Mouse (Mus musculus) embryonic facial prominence, embryonic 15.5 days (tissue): ENCODE data around the gene Obox2. TPM values are rescaled to one million over a fixed set of nuclear protein-coding genes. Genes with fewer than 3 reads are reported as not detected.
"Not testable (repeated sequence)": the region's sequence is repeated elsewhere in the genome, so short reads cannot be mapped to it uniquely, and the experiment has no call there.

Experiments used
- ATAC-seq: fragments of 200-750 bp; cut with Nextera tagmentation; 2 replicates; pipeline ENCODE4 v1.8.0; 2017; ENCODE audit warnings: low read depth, moderate TSS enrichment; ENCODE audit not compliant: insufficient number of reproducible peaks, low FRiP score, low TSS enrichment
- H3K27ac ChIP-seq: fragments of 300-500 bp; sonication (generic); replicated peaks from 2 replicates; pipeline ENCODE4 v1.5.1; 2015; ENCODE audit warnings: mild to moderate bottlenecking, inconsistent platforms
- H3K27me3 ChIP-seq: fragments of 300-500 bp; sonication (generic); 2 replicates; pipeline ENCODE4 v1.6.1; 2015; ENCODE audit warnings: inconsistent platforms
- H3K36me3 ChIP-seq: fragments of 300-500 bp; sonication (generic); 2 replicates; pipeline ENCODE4 v1.6.1; 2015; ENCODE audit warnings: mild to moderate bottlenecking, inconsistent platforms
- H3K4me1 ChIP-seq: fragments of 300-500 bp; sonication (generic); 2 replicates; pipeline ENCODE4 v1.6.1; 2015; ENCODE audit warnings: inconsistent platforms
- H3K4me2 ChIP-seq: fragments of 300-500 bp; sonication (generic); replicated peaks from 2 replicates; pipeline ENCODE4 v1.6.1; 2015; ENCODE audit warnings: mild to moderate bottlenecking, inconsistent platforms
- H3K4me3 ChIP-seq: fragments of 300-500 bp; sonication (generic); replicated peaks from 2 replicates; pipeline ENCODE4 v1.5.1; 2015; ENCODE audit warnings: mild to moderate bottlenecking, inconsistent platforms
- H3K9ac ChIP-seq: fragments of 300-500 bp; sonication (generic); 2 replicates; pipeline ENCODE4 v1.6.1; 2015; ENCODE audit warnings: inconsistent platforms
- H3K9me3 ChIP-seq: fragments of 300-500 bp; sonication (generic); replicated peaks from 2 replicates; pipeline ENCODE4 v1.6.1; 2016; ENCODE audit warnings: inconsistent platforms
- WGBS: fragments of 180-500 bp; shearing (Covaris S2); methylation state at CpG from one replicate; pipeline ENCODE4 v1.1.7; 2015; 5-methylcytosine and 5-hydroxymethylcytosine counted together
- polyA plus RNA-seq: library from polyadenylated mRNA; unstranded; fragments of >200 nt; fragmentation: Nextera tagmentation; extraction: Ambion mirVana; gene quantifications from 2 replicates; pipeline ENCODE4 v1.2.1, GENCODE M21; 2015

Gene Obox2
- polyA plus RNA-seq: not detected in 2 replicates

GRCm38 (mm10) chr7:15388421-15388998 is at the start of gene Obox2, which contains the start of gene Obox1:
Gene Obox2 (plus strand): TSS chr7:15388721.
Gene Obox1 (plus strand): TSS chr7:15388948.
- H3K4me3 ChIP-seq, ATAC-seq, H3K4me2 ChIP-seq, H3K9me3 ChIP-seq, H3K36me3 ChIP-seq, H3K27ac ChIP-seq, H3K27me3 ChIP-seq, H3K9ac ChIP-seq, H3K4me1 ChIP-seq: not testable (repeated sequence)
- no CpG with 5 or more reads among the region's 2 CpGs for WGBS

GRCm38 (mm10) chr7:15399147-15399874 is 10.8 kb downstream of the Obox2 start:
- H3K4me1 ChIP-seq, H3K36me3 ChIP-seq, H3K27ac ChIP-seq, H3K4me3 ChIP-seq, ATAC-seq, H3K4me2 ChIP-seq, H3K27me3 ChIP-seq, H3K9me3 ChIP-seq, H3K9ac ChIP-seq: not testable (repeated sequence)
- 63% methylated on average over 3 of the region's 3 CpGs for WGBS

- not testable (repeated sequence) for H3K9ac ChIP-seq, ATAC-seq, H3K27me3 ChIP-seq, H3K4me2 ChIP-seq, H3K4me3 ChIP-seq, H3K9me3 ChIP-seq, H3K36me3 ChIP-seq, H3K27ac ChIP-seq, H3K4me1 ChIP-seq
- 88% methylated on average over 10 of the region's 10 CpGs for WGBS
These were observed 18.3 kb downstream of the Obox2 start for GRCm38 (mm10) chr7:15406816-15407215.

- not testable (repeated sequence) for H3K9me3 ChIP-seq, H3K4me2 ChIP-seq, H3K9ac ChIP-seq, H3K4me3 ChIP-seq, H3K4me1 ChIP-seq, ATAC-seq, H3K27me3 ChIP-seq, H3K27ac ChIP-seq, H3K36me3 ChIP-seq
- WGBS: 81% methylated on average over 9 of the region's 9 CpGs
These were observed 29.5 kb downstream of the Obox2 start for GRCm38 (mm10) chr7:15418046-15418445.

- H3K36me3 ChIP-seq, H3K4me3 ChIP-seq, H3K4me1 ChIP-seq, H3K27me3 ChIP-seq, H3K9ac ChIP-seq, H3K9me3 ChIP-seq, ATAC-seq, H3K27ac ChIP-seq, H3K4me2 ChIP-seq: not testable (repeated sequence)
- WGBS: 79% methylated on average over 4 of the region's 4 CpGs
These were observed 37.0 kb downstream of the Obox2 start for GRCm38 (mm10) chr7:15425537-15425936.

Other genes with a start within 250 kb of the Obox2 start
- not detected in 2 replicates for gene Obox1, start 227 bp downstream of the Obox2 start, polyA plus RNA-seq